Mouse (Mus musculus) megakaryocyte, embryonic 14.5 days (primary cell): ENCODE measurements around the gene Slc31a1.

ENCODE experiments used
- FLI1 ChIP-seq: IDR thresholded peaks from 2 replicates; pipeline ENCODE4 v1.6.1; 2012; ENCODE audit warnings: low read length, inconsistent platforms, mixed read lengths
- GATA1 ChIP-seq: IDR thresholded peaks from 3 replicates; pipeline ENCODE4 v1.6.1; 2012; ENCODE audit warnings: mixed read lengths, low read length, inconsistent platforms, borderline replicate concordance

GRCm38 (mm10) chr4:62376123-62376522 lies 15.6 kb downstream of the Slc31a1 start:
- TF ChIP-seq GATA1, result no peak
- TF ChIP-seq FLI1, result no peak
